Mouse (Mus musculus) E14TG2a.4 (cell line): Measurements from ENCODE around the gene Rasd2.

Experiments used
- CTCF ChIP-seq: conservative IDR thresholded peaks from 2 replicates; pipeline ENCODE4 v1.5.1; 2014; ENCODE audit warnings: low read length
- NANOG ChIP-seq: IDR thresholded peaks from 2 replicates; pipeline ENCODE4 v1.6.1; 2014; ENCODE audit warnings: borderline replicate concordance, low read length, mixed read lengths

DNA sequence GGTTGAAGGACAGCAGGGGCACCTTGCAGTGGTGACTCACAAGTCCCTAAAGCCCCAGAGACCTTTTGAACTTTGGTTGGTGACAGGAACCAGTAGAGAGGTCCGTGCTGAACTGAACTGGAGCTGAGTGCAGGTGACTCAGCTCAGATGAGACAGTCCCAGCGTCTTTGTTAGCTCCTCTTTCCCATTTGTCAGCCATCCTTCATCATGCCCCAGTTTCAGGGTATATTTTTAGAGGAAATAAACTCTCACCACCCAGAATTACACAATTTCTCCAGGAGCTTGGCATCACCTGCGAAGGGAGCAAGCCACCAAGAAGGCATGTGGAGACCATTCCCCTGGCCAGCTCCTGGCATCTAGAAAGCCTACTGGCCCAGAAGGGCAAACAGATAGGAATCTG, 16.6 kb upstream of the Rasd2 start:
- no peak for TF ChIP-seq CTCF
- no peak for TF ChIP-seq NANOG
